Mouse (Mus musculus) kidney, postnatal 0 days (tissue): ENCODE data around the gene Etnk1. TPM values are rescaled to one million over a fixed set of nuclear protein-coding genes. Genes with fewer than 3 reads are reported as not detected.

Experiments used
- ATAC-seq: fragments of 200-750 bp; cut with Nextera tagmentation; replicated peaks from 2 replicates; pipeline ENCODE4 v1.8.0; 2017; ENCODE audit warnings: low read depth, moderate number of reproducible peaks, moderate TSS enrichment, moderate library complexity; ENCODE audit not compliant: low FRiP score
- DNase-seq: peaks from one replicate; pipeline ENCODE4 v3.0.0-alpha.2; 2016; ENCODE audit warnings: low spot score
- H3K27ac ChIP-seq: fragments of 300-500 bp; sonication (generic); 2 replicates; pipeline ENCODE4 v1.5.1; 2014; ENCODE audit warnings: mild to moderate bottlenecking
- H3K27me3 ChIP-seq: fragments of 300-500 bp; sonication (generic); 2 replicates; pipeline ENCODE4 v1.6.1; 2014; ENCODE audit warnings: low read length, mixed read lengths; ENCODE audit not compliant: insufficient read depth
- H3K36me3 ChIP-seq: fragments of 300-500 bp; sonication (generic); 2 replicates; pipeline ENCODE4 v1.6.1; 2014; ENCODE audit warnings: low read length, mixed read lengths; ENCODE audit not compliant: insufficient read depth
- H3K4me1 ChIP-seq: fragments of 300-500 bp; sonication (generic); replicated peaks from 2 replicates; pipeline ENCODE4 v1.6.1; 2014; ENCODE audit warnings: antibody characterized with exemption, low read length, mixed read lengths; ENCODE audit not compliant: insufficient read depth
- H3K4me2 ChIP-seq: fragments of 300-500 bp; sonication (generic); 2 replicates; pipeline ENCODE4 v1.6.1; 2014; ENCODE audit warnings: mild to moderate bottlenecking, low read length, moderate library complexity, mixed read lengths
- H3K4me3 ChIP-seq: fragments of 300-500 bp; sonication (generic); replicated peaks from 2 replicates; pipeline ENCODE4 v1.5.1; 2014; ENCODE audit warnings: low read depth, low read length
- H3K9ac ChIP-seq: fragments of 300-500 bp; sonication (generic); 2 replicates; pipeline ENCODE4 v1.6.1; 2014; ENCODE audit warnings: low read depth, low read length
- H3K9me3 ChIP-seq: fragments of 300-500 bp; sonication (generic); replicated peaks from 2 replicates; pipeline ENCODE4 v1.6.1; 2016; ENCODE audit warnings: low read length, inconsistent platforms, mixed read lengths
- CTCF ChIP-seq: IDR thresholded peaks from 2 replicates; pipeline ENCODE4 v1.5.1; 2016; ENCODE audit warnings: antibody characterized with exemption, low read depth, mild to moderate bottlenecking, moderate library complexity
- WGBS: fragments of 180-500 bp; shearing (Covaris S2); extraction: QIAGEN DNeasy Blood & Tissue Kit; methylation state at CpG from one replicate; pipeline ENCODE4 v1.1.7; 2014; 5-methylcytosine and 5-hydroxymethylcytosine counted together
- polyA plus RNA-seq: library from polyadenylated mRNA; unstranded; fragments of >200 nt; fragmentation: Nextera tagmentation; extraction: Ambion mirVana; gene quantifications from 2 replicates; pipeline ENCODE4 v1.2.1, GENCODE M21; 2015

Etnk1 gene
- polyA plus RNA-seq, 1 experiment from 2014 or later = 35.9 TPM

GRCm38 (mm10) chr6:143179181-143179580, 12.2 kb downstream of the Etnk1 start:
- no peak for ATAC-seq
- Histone ChIP-seq H3K4me1 (no peaks in the 10 kb centered on the region; the same call in 1 of the 2 replicates), H3K9me3 (no peaks in the 10 kb centered on the region), H3K9ac (no peak overlapping the region), H3K4me2 (no peak overlapping the region), H3K4me3 (no peak overlapping the region), H3K27me3 (no peaks in the 10 kb centered on the region), H3K36me3 (peaks cover 22% of the 10 kb centered on the region; the same call in 1 of the 2 replicates), H3K27ac (no peak overlapping the region)
- 86% methylated on average over 4 of the region's 4 CpGs for WGBS
- no peak for DNase-seq
- no peak for TF ChIP-seq CTCF

GRCm38 (mm10) chr6:143179733-143180132, 12.7 kb downstream of the Etnk1 start:
- no peak overlapping the region for H3K4me2 ChIP-seq
- H3K4me1 ChIP-seq = no peaks in the 10 kb centered on the region; the same call in 1 of the 2 replicates
- no peak overlapping the region for H3K27ac ChIP-seq
- ATAC-seq (no peak), DNase-seq (no peak)
- H3K36me3 ChIP-seq = peaks cover 24% of the 10 kb centered on the region; the same call in 1 of the 2 replicates
- no peaks in the 10 kb centered on the region for H3K27me3 ChIP-seq
- H3K4me3 ChIP-seq = no peak overlapping the region
- no peak overlapping the region for H3K9ac ChIP-seq
- 77% methylated on average over 2 of the region's 2 CpGs for WGBS
- no peak for TF ChIP-seq CTCF
- H3K9me3 ChIP-seq = no peaks in the 10 kb centered on the region

GRCm38 (mm10) chr6:143180511-143180910, 13.5 kb downstream of the Etnk1 start:
- Histone ChIP-seq H3K4me2 (no peak overlapping the region), H3K4me1 (no peaks in the 10 kb centered on the region), H3K27me3 (no peaks in the 10 kb centered on the region), H3K9me3 (no peaks in the 10 kb centered on the region), H3K9ac (no peak overlapping the region), H3K36me3 (peaks cover 29% of the 10 kb centered on the region; the same call in 1 of the 2 replicates), H3K4me3 (no peak overlapping the region), H3K27ac (no peak overlapping the region)
- DNase-seq (no peak), ATAC-seq (no peak)
- WGBS = 64% methylated on average over 14 of the region's 14 CpGs
- TF ChIP-seq CTCF = no peak

- peaks cover 30% of the 10 kb centered on the region for H3K36me3 ChIP-seq
- H3K4me2 ChIP-seq = no peak overlapping the region
- ATAC-seq = no peak
- H3K9me3 ChIP-seq = no peaks in the 10 kb centered on the region
- WGBS = 85% methylated on average over 3 of the region's 3 CpGs
- H3K4me1 ChIP-seq = no peaks in the 10 kb centered on the region
- no peak overlapping the region for H3K4me3 ChIP-seq
- no peak for DNase-seq
- TF ChIP-seq CTCF = no peak
- no peaks in the 10 kb centered on the region for H3K27me3 ChIP-seq
- no peak overlapping the region for H3K27ac ChIP-seq
- H3K9ac ChIP-seq = no peak overlapping the region
Observed at GRCm38 (mm10) chr6:143184099-143184498, 17.1 kb downstream of the Etnk1 start.

GRCm38 (mm10) chr6:143184745-143185144, 17.7 kb downstream of the Etnk1 start:
- 76% methylated on average over 5 of the region's 5 CpGs for WGBS
- no peak for ATAC-seq
- H3K36me3 ChIP-seq = peaks cover 35% of the 10 kb centered on the region

GRCm38 (mm10) chr6:143190838-143191476, 23.9 kb downstream of the Etnk1 start:
- Histone ChIP-seq H3K36me3 (peaks cover 24% of the 10 kb centered on the region), H3K4me3 (no peak overlapping the region), H3K4me2 (no peak overlapping the region; the same call in 1 of the 2 replicates), H3K27me3 (no peaks in the 10 kb centered on the region), H3K27ac (no peak overlapping the region), H3K4me1 (0 out of 2 replicates have a peak, but pooled peaks cover 5% of the 10 kb centered on the region), H3K9me3 (no peaks in the 10 kb centered on the region), H3K9ac (no peak overlapping the region)
- DNase-seq (peak; percentile 44), ATAC-seq (peak; percentile 67)
- TF ChIP-seq CTCF = no peak
- 52% methylated on average over 7 of the region's 7 CpGs for WGBS

More at GRCm38 (mm10) chr6:143184745-143185144, 17.7 kb downstream of the Etnk1 start:
- H3K9ac ChIP-seq = no peak overlapping the region
- H3K27me3 ChIP-seq = no peaks in the 10 kb centered on the region
- no peak overlapping the region for H3K4me2 ChIP-seq
- H3K9me3 ChIP-seq = no peaks in the 10 kb centered on the region
- peak; percentile 62 for TF ChIP-seq CTCF
- no peak for DNase-seq
- no peak overlapping the region for H3K27ac ChIP-seq
- no peak overlapping the region for H3K4me3 ChIP-seq
- no peaks in the 10 kb centered on the region for H3K4me1 ChIP-seq
